Mouse (Mus musculus) forelimb bud, embryonic 11.5 days (tissue): ENCODE data around the gene Gdf5.

Source experiments
- DNase-seq: peaks from one replicate; pipeline ENCODE4 v3.0.0-alpha.2; 2012; ENCODE audit warnings: low read depth, low spot score

Gdf5 gene

DNA sequence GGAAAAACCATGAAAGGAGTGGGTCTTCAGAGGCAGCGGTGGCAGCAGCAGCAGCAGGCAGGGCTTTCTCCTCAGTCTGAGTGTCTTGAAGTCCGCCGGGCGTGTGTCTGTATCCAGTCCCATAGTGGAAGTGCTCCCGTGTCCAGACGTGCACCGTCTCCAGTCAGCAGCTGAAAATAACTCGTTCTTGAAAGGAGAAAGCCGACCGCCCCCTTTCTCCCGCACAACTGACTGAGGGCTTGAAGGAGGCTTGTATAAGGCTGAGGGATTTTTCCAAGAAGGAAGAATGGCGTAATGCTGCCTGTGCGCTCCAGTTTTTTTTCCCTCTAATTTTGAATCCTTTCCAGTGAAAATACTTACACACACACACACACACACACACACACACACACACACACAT is at the start of gene Gdf5:
Gene Gdf5 (minus strand): TSS at position 244 of the 400 bp plus-strand sequence.
- DNase-seq: no peak

DNA sequence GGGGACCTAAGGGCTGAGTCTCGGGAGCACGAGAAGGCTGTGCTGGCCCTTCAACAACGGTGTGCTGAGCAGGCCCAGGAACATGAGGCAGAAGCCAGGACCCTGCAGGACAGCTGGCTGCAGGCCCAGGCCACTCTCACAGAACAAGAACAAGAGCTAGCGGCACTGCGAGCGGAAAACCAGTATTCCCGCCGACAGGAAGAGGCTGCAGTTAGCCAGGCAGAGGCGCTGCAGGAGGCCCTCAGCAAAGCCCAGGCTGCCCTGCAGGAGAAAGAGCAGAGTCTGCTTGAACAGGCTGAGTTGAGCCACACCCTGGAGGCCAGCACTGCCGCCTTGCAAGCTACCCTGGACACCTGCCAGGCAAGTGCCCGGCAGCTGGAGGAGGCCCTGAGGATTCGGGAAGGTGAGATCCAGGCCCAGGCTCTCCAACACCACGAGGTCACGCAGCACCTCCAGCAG is 46.7 kb upstream of the Gdf5 start:
- no peak for DNase-seq

DNA sequence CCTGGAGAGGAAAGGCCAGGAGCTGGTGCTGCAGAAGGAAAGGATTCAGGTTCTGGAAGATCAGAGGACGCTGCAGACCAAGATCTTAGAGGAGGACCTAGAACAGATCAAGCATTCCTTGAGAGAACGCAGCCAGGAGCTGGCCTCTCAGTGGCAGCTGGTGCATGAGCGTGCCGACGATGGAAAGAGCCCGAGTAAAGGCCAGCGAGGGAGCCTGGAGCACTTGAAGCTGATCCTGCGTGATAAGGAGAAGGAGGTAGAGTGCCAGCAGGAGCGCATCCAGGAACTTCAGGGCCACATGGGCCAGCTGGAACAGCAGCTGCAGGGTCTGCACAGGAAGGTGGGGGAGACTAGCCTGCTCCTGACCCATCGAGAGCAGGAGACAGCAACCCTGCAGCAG is 46.0 kb upstream of the Gdf5 start:
- no peak for DNase-seq

DNA sequence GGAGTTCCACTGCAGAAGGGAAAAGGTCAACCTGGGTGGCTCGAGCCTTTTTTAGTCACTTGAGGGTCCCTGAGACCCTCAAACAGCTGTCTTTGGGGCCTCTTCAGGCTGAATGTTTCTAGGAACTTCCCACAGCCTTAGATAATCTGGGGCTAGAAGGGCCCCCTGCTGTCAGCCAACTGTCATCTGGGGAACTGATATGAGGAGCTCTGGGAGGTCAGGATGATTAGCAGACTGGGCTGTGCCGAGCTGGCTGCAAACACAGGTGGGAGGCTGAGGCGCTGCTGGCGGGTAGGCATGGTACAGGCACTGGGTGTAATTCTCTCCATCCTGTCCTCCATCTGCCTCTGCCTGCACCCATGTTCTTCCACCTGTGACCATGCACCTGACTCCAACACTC is 43.9 kb upstream of the Gdf5 start:
- no peak for DNase-seq

DNA sequence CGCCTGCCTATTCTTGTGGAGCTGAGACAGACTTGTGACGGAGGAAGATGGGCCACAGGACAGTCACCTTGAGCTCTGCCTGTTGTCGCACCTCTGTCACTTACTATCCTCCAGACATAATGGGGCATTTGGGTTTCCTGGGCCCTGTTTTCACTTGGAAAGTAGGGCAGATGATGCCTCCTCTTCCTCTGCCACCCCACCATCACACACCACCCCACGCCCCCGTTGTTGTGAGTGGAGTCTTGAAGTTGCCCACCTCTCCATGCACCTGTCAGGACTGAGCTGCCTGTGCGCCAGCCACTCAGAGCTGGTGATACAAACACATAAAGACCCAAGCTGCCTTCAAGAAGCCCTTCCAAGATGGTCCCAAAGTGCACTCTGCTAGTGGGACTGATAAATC is 42.0 kb upstream of the Gdf5 start:
- DNase-seq: no peak

DNA sequence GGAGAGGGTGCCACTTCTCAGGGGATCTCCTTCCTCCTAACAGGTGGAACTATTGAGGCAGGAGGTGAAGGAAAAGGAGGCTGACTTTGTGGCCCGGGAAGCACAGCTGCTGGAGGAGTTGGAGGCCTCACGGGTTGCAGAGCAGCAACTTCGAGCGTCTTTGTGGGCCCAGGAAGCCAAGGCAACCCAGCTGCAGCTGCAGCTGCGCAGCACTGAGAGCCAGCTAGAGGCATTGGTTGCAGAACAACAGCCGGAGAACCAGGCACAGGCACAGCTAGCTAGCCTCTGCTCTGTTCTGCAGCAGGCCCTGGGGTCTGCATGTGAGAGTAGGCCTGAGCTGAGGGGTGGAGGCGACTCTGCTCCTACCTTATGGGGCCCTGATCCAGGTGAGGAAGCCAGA is 40.6 kb upstream of the Gdf5 start:
- DNase-seq: no peak

DNA sequence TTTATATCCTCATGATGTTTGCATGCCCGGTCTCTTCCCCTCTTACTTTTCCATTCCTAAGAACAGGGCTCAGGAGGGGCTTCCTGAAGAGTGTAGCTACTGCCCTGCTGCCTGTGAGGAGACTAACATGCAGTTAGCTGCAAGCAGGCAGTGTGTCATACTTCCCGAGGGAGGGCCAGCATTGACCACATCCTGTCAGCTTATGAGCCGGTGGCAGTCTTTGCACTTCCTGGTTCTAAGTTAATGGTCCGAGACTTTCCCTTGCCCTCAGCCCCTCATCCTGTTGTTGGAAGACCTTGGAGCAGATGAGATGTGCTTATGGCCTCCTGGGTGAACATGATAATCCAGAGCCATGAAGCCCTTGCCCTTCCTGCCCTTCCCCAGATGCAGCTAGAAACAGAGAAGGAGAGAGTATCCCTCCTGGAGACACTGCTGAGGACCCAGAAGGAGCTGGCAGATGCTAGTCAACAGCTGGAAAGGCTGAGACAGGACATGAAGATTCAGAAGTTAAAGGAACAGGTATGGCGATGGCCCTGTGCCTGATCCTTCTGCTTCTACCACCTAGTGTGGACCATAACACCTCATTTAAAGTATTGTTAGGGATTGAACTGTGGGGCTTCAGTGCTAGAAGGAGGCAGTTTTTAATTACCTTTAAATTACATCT is 34.3 kb upstream of the Gdf5 start:
- no peak for DNase-seq

DNA sequence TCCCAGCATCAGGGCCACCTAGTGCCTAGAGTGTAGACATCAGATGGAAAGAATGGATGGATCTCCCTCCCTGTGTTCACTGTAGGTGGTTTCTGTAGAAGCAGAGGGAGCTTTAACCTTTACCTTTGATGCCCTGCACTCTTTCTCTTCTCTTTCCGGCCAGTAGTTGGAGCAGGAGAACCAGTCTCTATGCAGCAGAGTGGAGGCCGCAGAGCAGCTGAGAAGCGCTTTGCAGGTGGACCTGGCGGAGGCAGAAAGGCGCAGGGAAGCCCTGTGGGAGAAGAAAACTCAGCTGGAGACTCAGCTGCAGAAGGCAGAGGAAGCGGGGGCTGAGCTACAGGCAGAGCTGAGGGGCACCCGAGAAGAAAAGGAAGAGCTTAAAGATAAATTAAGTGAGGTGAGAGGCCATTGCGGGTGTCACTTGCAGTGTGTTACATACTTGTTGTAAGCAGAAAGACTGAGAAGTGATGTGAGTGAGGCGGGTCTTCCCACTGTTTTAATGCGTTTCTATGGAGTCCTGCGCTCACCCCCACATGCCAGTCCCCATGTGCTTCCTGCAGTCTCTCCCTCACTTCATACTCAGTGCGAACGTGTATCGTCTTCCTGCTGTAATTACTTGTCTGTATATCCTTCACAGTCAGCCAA is 29.0 kb upstream of the Gdf5 start:
- no peak for DNase-seq

DNA sequence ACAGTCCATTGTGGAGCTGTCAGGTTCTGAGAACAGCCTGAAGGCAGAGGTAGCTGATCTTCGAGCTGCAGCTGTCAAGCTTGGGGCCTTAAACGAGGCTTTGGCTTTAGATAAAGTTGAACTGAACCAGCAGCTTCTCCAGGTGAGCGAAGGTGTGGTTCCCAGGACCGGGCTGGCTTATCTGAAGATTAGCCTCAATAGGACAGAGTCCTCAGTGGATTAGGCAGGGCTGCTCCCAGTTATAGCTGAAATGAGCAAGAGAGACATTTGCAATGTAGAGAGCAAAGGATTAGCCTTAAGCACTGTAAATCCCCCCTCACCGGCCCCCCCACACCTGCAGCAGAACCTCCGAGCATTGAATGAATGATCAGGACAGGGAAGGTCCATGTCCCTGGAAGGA is 28.2 kb upstream of the Gdf5 start:
- DNase-seq: no peak

DNA sequence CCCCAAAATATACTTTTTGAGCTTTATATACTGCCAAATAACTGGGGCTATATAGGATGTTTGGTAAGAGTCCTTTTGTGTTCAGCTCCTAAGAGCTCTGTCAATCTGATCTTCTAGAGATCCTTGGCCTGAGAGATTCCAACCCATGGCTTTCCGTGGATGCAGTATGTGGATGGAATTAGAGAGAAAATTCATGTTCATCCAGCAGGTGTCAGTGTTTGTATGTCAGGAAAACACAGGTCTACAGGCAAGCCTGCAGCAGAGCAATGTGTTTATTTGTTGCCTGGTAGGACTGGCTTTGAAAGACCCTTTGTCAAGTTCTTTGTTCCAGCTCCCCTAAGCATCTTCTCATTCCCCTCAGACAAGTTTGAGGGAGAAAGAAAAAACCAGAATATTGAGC is 17.8 kb upstream of the Gdf5 start:
- DNase-seq: no peak

DNA sequence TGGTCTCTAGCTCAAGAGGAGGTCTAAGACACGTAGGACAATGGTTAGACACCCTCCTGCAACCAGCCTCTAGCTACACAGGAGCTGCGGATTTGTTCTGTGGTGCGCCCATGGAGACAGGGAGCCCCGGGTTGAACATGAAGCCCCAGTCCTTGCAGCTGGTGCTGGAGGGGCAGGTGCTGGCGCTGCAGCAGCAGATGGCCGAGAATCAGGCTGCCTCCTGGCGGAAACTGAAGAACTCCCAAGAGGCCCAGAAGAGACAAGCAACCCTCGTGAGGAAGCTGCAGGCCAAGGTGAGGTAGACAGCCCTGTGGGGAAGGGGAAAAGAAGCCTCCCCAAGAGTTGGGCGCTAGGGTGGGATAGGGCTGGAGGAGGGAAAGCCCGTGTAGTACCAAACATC is 16.7 kb upstream of the Gdf5 start:
- no peak for DNase-seq

DNA sequence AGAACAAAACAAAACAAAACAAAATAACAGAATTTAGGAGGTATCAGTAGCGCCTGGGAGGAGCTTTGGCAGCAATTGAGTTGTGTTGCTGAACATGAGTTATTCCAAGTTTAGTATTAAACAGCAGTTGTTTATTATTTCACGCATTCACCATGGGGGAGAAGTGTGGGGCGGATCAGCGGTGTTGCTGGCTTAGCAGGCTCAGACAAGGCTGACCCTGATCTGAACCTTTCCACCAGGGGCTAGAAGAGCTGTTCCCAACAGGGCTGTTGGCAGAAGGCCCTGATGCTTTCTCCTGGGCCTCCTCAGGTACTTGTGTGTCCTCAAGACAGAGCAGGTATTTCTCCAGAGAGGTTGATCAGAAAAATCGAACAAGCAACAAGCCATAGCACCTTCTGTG is 14.8 kb upstream of the Gdf5 start:
- no peak for DNase-seq

DNA sequence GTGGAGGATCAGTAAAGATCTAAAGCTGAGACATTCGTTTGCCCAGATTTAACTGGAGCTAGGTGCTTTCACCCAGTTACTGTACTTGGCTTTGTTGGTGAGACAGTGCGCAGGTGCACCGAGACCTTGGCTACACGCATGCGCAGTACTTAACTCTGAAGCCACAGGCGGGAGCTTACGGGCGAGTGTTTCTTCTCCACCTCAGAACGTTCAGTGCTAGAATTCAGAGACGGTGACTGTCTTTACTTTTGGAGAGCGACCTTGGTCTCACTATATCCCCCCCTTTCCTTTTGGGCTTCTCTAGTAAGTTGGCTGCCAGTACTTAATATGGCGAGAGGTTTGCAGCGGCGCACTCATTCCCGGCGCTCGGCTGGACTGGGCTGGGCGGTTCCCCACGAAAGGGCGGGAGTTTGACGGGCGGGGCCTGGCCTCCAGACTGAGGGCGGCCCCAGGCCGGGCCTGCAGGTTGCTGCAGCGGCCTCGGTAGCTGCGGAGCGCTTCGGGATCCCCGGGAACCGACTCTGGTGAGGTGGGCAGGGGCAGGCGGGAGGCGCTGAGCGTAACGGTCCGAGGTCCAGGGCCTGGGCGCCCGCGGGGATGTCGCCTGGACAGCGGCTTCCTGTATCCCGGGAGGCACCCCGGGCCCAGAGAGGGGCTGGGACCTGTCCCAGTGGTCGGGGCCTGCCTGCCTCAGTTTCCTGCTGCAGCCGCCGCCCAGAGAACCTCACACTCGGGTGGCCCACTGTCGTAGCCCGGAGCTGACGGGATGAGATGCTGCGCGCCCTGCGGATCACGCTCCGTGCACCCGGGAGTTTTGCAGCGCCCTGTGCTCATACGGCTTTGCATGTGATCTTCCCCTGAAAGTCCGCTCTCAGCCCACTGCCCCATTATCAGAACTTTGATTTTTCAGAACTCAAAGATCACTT is 11.2 kb upstream of the Gdf5 start, which contains the start of gene Cep250:
Gene Cep250 (plus strand): TSS at position 325 of the 926 bp plus-strand sequence.
- DNase-seq: peak; percentile 92

DNA sequence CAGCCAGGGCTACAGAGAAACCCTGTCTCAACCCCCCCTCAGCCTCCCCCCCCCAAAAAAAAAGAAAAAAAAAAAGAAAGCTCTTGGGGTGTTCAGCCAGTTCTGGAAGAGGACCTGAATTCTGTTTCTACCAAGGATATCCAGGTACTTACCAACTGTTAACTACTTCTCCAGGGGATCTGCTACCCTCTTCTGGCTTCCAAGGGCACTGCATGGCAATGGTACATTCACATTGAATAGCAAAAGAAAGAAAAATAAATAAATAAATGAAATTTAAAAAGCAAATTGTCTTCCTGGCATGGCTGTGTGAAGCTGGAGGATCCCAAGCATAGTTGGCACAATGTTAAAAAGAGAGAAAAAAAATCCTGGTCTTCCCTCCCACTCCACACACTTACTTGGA is 6.8 kb upstream of the Gdf5 start:
- peak; percentile 63 for DNase-seq

DNA sequence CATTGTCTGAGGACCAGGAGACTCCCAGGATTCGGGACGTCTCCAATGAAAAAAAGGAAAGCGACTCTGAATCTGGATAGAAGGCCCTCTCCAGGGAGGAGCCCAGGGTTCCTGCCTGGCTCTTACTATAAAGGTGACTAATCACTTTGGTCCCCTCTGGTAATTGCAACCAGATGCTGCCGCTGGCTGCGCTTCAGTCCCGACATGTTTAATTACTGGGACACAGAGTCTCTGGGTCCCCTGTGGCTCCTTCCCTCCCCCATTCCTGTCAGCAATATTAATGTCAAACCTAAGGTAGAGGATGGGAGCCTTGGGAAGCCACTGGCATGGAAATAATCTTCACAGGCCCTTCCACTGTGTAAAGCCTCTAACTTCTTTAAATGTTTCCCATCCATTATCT is 4.2 kb upstream of the Gdf5 start:
- DNase-seq: peak; percentile 76

DNA sequence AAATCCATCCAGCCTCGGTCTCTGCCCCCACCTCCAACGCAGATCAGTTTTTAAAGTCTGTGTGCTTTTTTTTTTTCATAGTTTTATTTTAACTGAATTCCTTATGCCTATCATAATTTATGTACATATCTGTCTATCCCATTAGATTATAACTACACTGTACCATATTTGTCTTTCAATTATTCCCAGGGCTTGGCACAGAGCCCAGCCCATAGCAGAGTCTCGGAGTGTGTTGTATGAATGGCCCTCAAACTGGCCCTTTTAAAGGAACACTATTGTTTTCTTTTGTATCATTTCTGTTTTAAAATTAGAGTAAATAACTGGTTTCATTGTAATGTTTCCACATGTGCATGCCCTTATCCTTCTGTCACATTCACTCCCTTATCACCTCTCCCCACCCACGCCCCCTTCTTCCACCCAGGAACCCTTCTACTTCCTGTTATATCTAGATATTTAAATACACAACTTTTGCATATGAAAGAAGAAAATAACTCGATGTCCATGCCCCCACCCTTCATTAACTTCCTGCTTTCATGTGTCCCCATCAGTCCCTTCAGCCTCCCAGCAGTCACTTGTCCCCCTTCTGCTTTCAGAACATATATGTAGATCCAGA is 2.3 kb upstream of the Gdf5 start:
- DNase-seq: no peak

DNA sequence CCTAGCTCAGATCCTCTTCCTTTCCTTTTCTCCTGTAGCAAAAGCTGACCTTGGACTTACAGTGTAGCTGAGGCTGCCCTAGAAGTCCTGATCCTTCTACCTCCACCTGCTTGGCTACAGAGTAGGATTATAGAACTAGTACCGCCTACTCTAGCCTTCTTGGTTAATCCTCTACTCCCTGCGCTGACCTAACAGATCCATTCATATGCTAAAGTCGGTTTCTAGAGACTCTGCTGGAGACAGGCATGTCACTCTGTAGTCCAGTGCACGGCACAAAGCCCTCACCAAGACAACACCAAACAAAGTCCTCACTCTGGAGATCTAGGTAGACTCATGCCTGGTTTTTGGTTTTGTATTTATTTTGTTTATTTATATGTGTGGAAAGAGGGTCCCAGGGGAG is 1.3 kb upstream of the Gdf5 start:
- DNase-seq: no peak

DNA sequence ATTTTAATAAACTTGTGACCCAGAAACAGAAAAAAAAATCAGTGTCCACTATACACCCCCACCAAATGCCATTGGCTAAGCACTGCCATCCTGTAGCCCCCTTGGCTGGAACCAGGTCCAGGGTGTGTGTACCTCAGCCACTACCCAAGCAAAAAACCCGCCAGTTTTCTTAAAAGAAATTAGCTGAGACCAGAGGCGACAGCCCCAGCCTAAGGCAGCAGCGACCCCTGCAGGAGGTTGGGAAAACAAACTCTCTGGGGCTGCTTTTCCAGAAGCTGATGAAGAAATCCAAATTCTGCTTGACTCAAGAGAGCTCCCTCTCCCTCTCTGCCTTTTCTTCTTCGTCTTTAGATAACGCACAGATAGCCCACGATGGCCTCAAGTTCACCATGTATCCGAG is 902 bp upstream of the Gdf5 start:
- DNase-seq: peak; percentile 76

DNA sequence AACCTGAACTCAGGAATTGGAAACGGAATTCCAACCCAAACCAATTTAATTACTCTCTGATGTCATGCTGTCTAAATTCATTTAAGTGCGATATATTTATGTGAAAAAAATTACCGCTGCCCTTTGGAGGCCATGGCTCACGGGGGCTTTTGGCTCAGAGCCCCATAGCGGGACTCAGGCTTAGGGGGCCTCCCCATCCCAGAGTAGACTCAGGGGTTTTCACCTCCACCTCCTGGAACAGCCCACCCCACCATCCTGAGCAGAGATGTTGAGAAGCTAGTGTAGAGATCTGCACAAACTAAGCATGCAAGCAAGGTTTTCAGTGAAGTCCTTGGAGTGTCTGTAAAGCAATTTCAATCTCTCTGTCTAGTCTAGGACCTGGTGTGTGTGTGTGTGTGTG is 413 bp upstream of the Gdf5 start:
- DNase-seq: no peak

DNA sequence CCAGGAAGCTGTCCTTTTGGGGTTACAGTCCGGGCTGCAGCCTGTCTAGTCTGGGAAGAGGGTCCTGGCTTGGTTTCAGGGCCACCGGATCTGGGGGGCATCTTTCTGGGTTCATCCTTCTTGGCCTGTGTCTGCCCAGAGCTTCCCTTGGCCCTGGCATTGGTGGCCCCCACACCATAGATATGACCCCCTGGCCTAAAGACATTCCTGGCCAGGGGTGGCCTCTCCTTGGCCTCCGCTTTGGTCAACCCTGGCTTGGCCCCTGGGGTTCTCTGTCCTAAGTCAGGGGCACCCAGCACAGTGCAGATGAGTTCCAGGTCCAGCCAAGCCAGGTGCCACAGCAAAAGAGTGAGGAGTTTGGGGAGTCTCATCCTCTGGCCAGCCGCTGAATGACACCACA is 482 bp downstream of the Gdf5 start:
- DNase-seq: no peak

DNA sequence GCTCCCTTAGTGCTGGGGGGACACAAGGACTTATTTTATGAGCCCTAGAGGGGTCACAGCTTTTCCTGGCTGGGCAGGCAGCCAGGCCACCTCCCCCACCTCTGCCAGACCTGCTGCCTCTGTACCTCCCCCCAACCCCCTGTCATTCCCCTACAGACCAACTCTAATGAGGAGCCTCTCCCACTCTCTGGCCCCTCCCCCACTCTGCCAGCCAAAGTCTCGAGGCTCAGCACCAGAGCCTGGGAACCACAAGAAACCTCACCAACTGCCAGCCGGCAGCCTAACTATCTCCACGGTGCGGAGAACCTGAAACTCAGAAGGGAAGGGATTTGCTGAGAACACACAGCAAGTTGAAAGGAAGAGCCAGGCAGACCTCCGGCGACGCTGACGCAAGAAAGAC is 1.7 kb downstream of the Gdf5 start:
- peak; percentile 71 for DNase-seq
